Mouse (Mus musculus) CH12.LX (cell line): ENCODE measurements around the gene Abca7.

ENCODE experiments used
- CTCF ChIP-seq, 2 experiments: IDR thresholded peaks in 1 of 2; conservative IDR thresholded peaks in 1 of 2; 2 replicates each; pipeline ENCODE4 v1.5.1; 2011 to 2012; ENCODE audit warnings: low read depth in 2 of 2, low read length in 2 of 2, improper control_type of control experiment in 1 of 2, inconsistent platforms in 1 of 2, mild to moderate bottlenecking in 1 of 2, moderate library complexity in 1 of 2
- POLR2AphosphoS2 ChIP-seq: IDR thresholded peaks from 2 replicates; pipeline ENCODE4 v1.6.1; 2011; ENCODE audit warnings: low read depth, low read length, improper control_type of control experiment
- TCF12 ChIP-seq: IDR thresholded peaks from 2 replicates; pipeline ENCODE4 v1.6.1; 2014; ENCODE audit warnings: low read depth, mild to moderate bottlenecking, inconsistent platforms, low read length, improper control_type of control experiment

DNA sequence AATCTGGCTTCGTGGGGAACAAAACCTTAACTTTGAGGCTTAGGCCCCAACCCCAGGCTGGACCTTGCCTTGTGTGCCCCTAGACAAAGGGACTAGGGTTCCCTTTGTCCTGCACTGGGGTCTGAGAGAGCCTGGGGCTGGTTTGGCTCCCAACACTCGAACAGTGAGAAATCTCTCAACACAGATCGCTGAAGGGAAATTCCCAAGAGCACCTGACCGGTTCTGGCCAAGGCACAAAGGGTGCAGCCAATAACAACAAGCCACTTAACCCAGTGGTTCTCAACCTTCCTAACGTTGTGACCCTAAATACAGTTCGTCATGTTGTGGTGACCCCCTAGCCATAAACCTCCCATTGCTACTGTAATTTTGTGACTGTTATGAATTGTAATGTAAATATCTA, 54.0 kb downstream of the Abca7 start:
- TF ChIP-seq TCF12 (peak; percentile 58), CTCF (conservative IDR thresholded peaks at IDR 0.05 in 1 of 2, IDR thresholded peaks at IDR 0.05 in 1 of 2; ENCODE audit: low read depth in 2 of 2, low read length in 2 of 2) (no peak), POLR2AphosphoS2 (no peak; the same call in 1 of the 2 replicates)
